Mouse (Mus musculus) adrenal gland, postnatal 14 days (tissue): ENCODE measurements around the gene Gfer. TPM values are rescaled to one million over a fixed set of nuclear protein-coding genes. Genes with fewer than 3 reads are reported as not detected.
"Not testable (repeated sequence)": the region's sequence is repeated elsewhere in the genome, so short reads cannot be mapped to it uniquely, and the experiment has no call there.

Experiments used
- DNase-seq: peaks from one replicate; pipeline ENCODE4 v3.0.0; 2021; ENCODE audit warnings: mixed read lengths
- total RNA-seq: library from RNA; stranded (reverse); gene quantifications from 2 replicates; pipeline ENCODE4 v1.2.3, GENCODE M21; 2021

Gfer gene
- total RNA-seq, 1 experiment from 2014 or later = 36.0 TPM

GRCm38 (mm10) chr17:24689251-24690081 lies 6.5 kb downstream of the Gfer start, which contains the start of gene Syngr3:
TSS of gene Syngr3 (minus strand) at chr17:24689955.
- DNase-seq = no peak

GRCm38 (mm10) chr17:24687599-24687998 lies 8.4 kb downstream of the Gfer start:
- DNase-seq = no peak

- peak; percentile 76 for DNase-seq
These were observed 8.8 kb downstream of the Gfer start for GRCm38 (mm10) chr17:24687146-24687595.

- DNase-seq = peak; percentile 76
These were observed 9.4 kb downstream of the Gfer start for GRCm38 (mm10) chr17:24686514-24686913.

GRCm38 (mm10) chr17:24677500-24678080 lies 18.4 kb downstream of the Gfer start:
- DNase-seq = no peak

- DNase-seq = no peak
These were observed 19.1 kb downstream of the Gfer start for GRCm38 (mm10) chr17:24676877-24677276.

GRCm38 (mm10) chr17:24676187-24676586 lies 19.8 kb downstream of the Gfer start:
- DNase-seq = peak; percentile 83

GRCm38 (mm10) chr17:24674277-24674676 lies 21.7 kb downstream of the Gfer start:
- no peak for DNase-seq

- peak; percentile 85 for DNase-seq
These were observed 23.8 kb downstream of the Gfer start for GRCm38 (mm10) chr17:24672141-24672540.

- DNase-seq = no peak
These were observed 24.6 kb downstream of the Gfer start for GRCm38 (mm10) chr17:24671346-24671745.

GRCm38 (mm10) chr17:24670246-24670844 lies 25.6 kb downstream of the Gfer start:
- DNase-seq = peak; percentile 29

GRCm38 (mm10) chr17:24669545-24670245 lies 26.3 kb downstream of the Gfer start, which contains the start of gene Zfp598:
TSS of gene Zfp598 (plus strand) at chr17:24669687.
- peak; percentile 98 for DNase-seq

GRCm38 (mm10) chr17:24669214-24669544 lies 26.8 kb downstream of the Gfer start:
- DNase-seq = not testable (repeated sequence)

- peak; percentile 70 for DNase-seq
These were observed 28.5 kb downstream of the Gfer start for GRCm38 (mm10) chr17:24667416-24667815.

- not testable (repeated sequence) for DNase-seq
These were observed 28.9 kb downstream of the Gfer start for GRCm38 (mm10) chr17:24667011-24667410.

GRCm38 (mm10) chr17:24658017-24658758 lies 37.8 kb downstream of the Gfer start, which contains the start of gene Npw:
TSS of gene Npw (minus strand) at chr17:24658457.
- peak; percentile 44 for DNase-seq

- no peak for DNase-seq
These were observed 41.0 kb downstream of the Gfer start for GRCm38 (mm10) chr17:24654969-24655368.

GRCm38 (mm10) chr17:24653967-24654710 lies 41.8 kb downstream of the Gfer start:
- DNase-seq = peak; percentile 88

- no peak for DNase-seq
These were observed 44.1 kb downstream of the Gfer start for GRCm38 (mm10) chr17:24651835-24652234.

GRCm38 (mm10) chr17:24650766-24651165 lies 45.2 kb downstream of the Gfer start:
- no peak for DNase-seq

GRCm38 (mm10) chr17:24650070-24650616 lies 45.8 kb downstream of the Gfer start, which contains the start of gene Slc9a3r2:
TSS of gene Slc9a3r2 (minus strand) at chr17:24650327.
- peak; percentile 73 for DNase-seq
